Mouse (Mus musculus) heart, embryonic 15.5 days (tissue): ENCODE measurements around the gene Prune1. TPM values are rescaled to one million over a fixed set of nuclear protein-coding genes. Genes with fewer than 3 reads are reported as not detected.

Experiments
- polyA plus RNA-seq: library from polyadenylated mRNA; unstranded; fragments of >200 nt; fragmentation: Nextera tagmentation; extraction: Ambion mirVana; gene quantifications from 2 replicates; pipeline ENCODE4 v1.2.1, GENCODE M21; 2015

Prune1 gene
- polyA plus RNA-seq, 1 experiment from 2014 or later, result 23.8 TPM

Other genes with a start within 250 kb of the Prune1 start
- 168 and 198 TPM in 2 replicates for gene Psmd4, start 239.5 kb downstream of the Prune1 start, polyA plus RNA-seq
- 14.1 and 16.5 TPM in 2 replicates for gene Pip5k1a, start 175.1 kb downstream of the Prune1 start, polyA plus RNA-seq
- gene Vps72, start 171.1 kb downstream of the Prune1 start, polyA plus RNA-seq, result 79.5 and 99.3 TPM in 2 replicates
- 1.4 and 2.1 TPM in 2 replicates for gene Tmod4, start 157.6 kb downstream of the Prune1 start, polyA plus RNA-seq
- gene Scnm1, start 148.1 kb downstream of the Prune1 start, polyA plus RNA-seq, result 51.0 and 54.2 TPM in 2 replicates
- 9.4 and 10.4 TPM in 2 replicates for gene Lysmd1, start 148.0 kb downstream of the Prune1 start, polyA plus RNA-seq
- gene Tnfaip8l2, start 139.7 kb downstream of the Prune1 start, polyA plus RNA-seq, result 2.5 and 4.8 TPM in 2 replicates
- 2.0 and 3.5 TPM in 2 replicates for gene Sema6c, start 121.6 kb downstream of the Prune1 start, polyA plus RNA-seq
- 5.1 and 6.5 TPM in 2 replicates for gene Gabpb2, start 64.2 kb downstream of the Prune1 start, polyA plus RNA-seq
- gene Cdc42se1, start 53.3 kb downstream of the Prune1 start, polyA plus RNA-seq, result 49.7 and 60.9 TPM in 2 replicates
- gene Mllt11, start 49.9 kb downstream of the Prune1 start, polyA plus RNA-seq, result 10.6 and 12.0 TPM in 2 replicates
- gene Gm128, start 40.5 kb downstream of the Prune1 start, polyA plus RNA-seq, result 0.38 and 0.55 TPM in 2 replicates
- 0.06 and 0.38 TPM in 2 replicates for gene Bnipl, start 30.9 kb downstream of the Prune1 start, polyA plus RNA-seq
- gene Mindy1, start 731 bp downstream of the Prune1 start, polyA plus RNA-seq, result 24.7 and 27.6 TPM in 2 replicates
- gene Anxa9, start 25.1 kb upstream of the Prune1 start, polyA plus RNA-seq, result 0.64 and 1.2 TPM in 2 replicates
- gene Cers2, start 32.7 kb upstream of the Prune1 start, polyA plus RNA-seq, result 120 and 139 TPM in 2 replicates
- gene Setdb1, start 75.1 kb upstream of the Prune1 start, polyA plus RNA-seq, result 16.7 and 22.4 TPM in 2 replicates
- gene 4930558C23Rik, start 120.8 kb upstream of the Prune1 start, polyA plus RNA-seq, result not detected in 2 replicates
- 30.4 and 33.2 TPM in 2 replicates for gene Arnt, start 152.3 kb upstream of the Prune1 start, polyA plus RNA-seq
- gene Ctsk, start 217.2 kb upstream of the Prune1 start, polyA plus RNA-seq, result 15.9 and 18.1 TPM in 2 replicates
- gene Ctss, start 244.7 kb upstream of the Prune1 start, polyA plus RNA-seq, result 17.3 and 31.6 TPM in 2 replicates